Mouse (Mus musculus): ENCODE data around the gene Anxa1.
A peak's percentile ranks its signal among the peaks of the same experiment; 100 is the strongest.

Gene Anxa1

GRCm38 (mm10) chr19:20390455-20390994 is at the start of gene Anxa1:
Gene Anxa1 (minus strand): TSS chr19:20390944.
- DNase-seq (ENCODE audit: low spot score): no peak

GRCm38 (mm10) chr19:20437043-20437442 is 46.3 kb upstream of the Anxa1 start:
- no peak for DNase-seq (ENCODE audit: low spot score)

GRCm38 (mm10) chr19:20434541-20434940 is 43.8 kb upstream of the Anxa1 start:
- peak; percentile 80 for DNase-seq (ENCODE audit: low spot score)

- no peak for DNase-seq (ENCODE audit: low spot score)
Observed at GRCm38 (mm10) chr19:20433966-20434365, 43.2 kb upstream of the Anxa1 start.

- no peak for DNase-seq (ENCODE audit: low spot score)
Observed at GRCm38 (mm10) chr19:20426443-20427161, 35.9 kb upstream of the Anxa1 start.

- DNase-seq (ENCODE audit: low spot score): no peak
Observed at GRCm38 (mm10) chr19:20411276-20411675, 20.5 kb upstream of the Anxa1 start.

- no peak for DNase-seq (ENCODE audit: low spot score)
Observed at GRCm38 (mm10) chr19:20409541-20410528, 19.1 kb upstream of the Anxa1 start.

- DNase-seq (ENCODE audit: low spot score): no peak
Observed at GRCm38 (mm10) chr19:20406475-20406874, 15.7 kb upstream of the Anxa1 start.

- DNase-seq (ENCODE audit: low spot score): no peak
Observed at GRCm38 (mm10) chr19:20405015-20405414, 14.3 kb upstream of the Anxa1 start.

- no peak for DNase-seq (ENCODE audit: low spot score)
Observed at GRCm38 (mm10) chr19:20403740-20404139, 13.0 kb upstream of the Anxa1 start.

- DNase-seq (ENCODE audit: low spot score): no peak
Observed at GRCm38 (mm10) chr19:20403219-20403618, 12.5 kb upstream of the Anxa1 start.

- no peak for DNase-seq (ENCODE audit: low spot score)
Observed at GRCm38 (mm10) chr19:20402516-20403200, 11.9 kb upstream of the Anxa1 start.

- no peak for DNase-seq (ENCODE audit: low spot score)
Observed at GRCm38 (mm10) chr19:20401961-20402360, 11.2 kb upstream of the Anxa1 start.

- no peak for DNase-seq (ENCODE audit: low spot score)
Observed at GRCm38 (mm10) chr19:20399187-20399586, 8.4 kb upstream of the Anxa1 start.

GRCm38 (mm10) chr19:20397092-20397491 is 6.3 kb upstream of the Anxa1 start:
- DNase-seq (ENCODE audit: low spot score): no peak

- DNase-seq (ENCODE audit: low spot score): no peak
Observed at GRCm38 (mm10) chr19:20393556-20394274, 3.0 kb upstream of the Anxa1 start.

- no peak for DNase-seq (ENCODE audit: low spot score)
Observed at GRCm38 (mm10) chr19:20389723-20390122, 1.0 kb downstream of the Anxa1 start.

GRCm38 (mm10) chr19:20389245-20389644 is 1.5 kb downstream of the Anxa1 start:
- no peak for DNase-seq (ENCODE audit: low spot score)

GRCm38 (mm10) chr19:20388276-20388675 is 2.5 kb downstream of the Anxa1 start:
- no peak for DNase-seq (ENCODE audit: low spot score)

- no peak for DNase-seq (ENCODE audit: low spot score)
Observed at GRCm38 (mm10) chr19:20386296-20386695, 4.4 kb downstream of the Anxa1 start.

- no peak for DNase-seq (ENCODE audit: low spot score)
Observed at GRCm38 (mm10) chr19:20385645-20386044, 5.1 kb downstream of the Anxa1 start.

Data from embryo, embryonic 10.5 days (tissue).